In genomic region chr9:115259866-115260265, GRCm38 (mm10) we compare ENCODE assay signal across 32 mouse cellular contexts.
"Had no signal": no experiment of that assay in that cellular context is flagged by ENCODE, and none has a peak within 500 bp of the region (broad histone marks: within the 10 kb centered on the region; RNA-seq: fewer than 3 reads in every experiment).

No protein-coding gene starts in this region.

- H3K4me2 ChIP-seq: limb, embryonic 12.5 days; limb, embryonic 13.5 days; limb, embryonic 15.5 days; liver, embryonic 11.5 days; liver, embryonic 12.5 days; liver, embryonic 13.5 days; liver, embryonic 15.5 days; lung, embryonic 14.5 days; lung, embryonic 15.5 days; midbrain, embryonic 11.5 days; midbrain, embryonic 12.5 days; midbrain, embryonic 13.5 days; midbrain, embryonic 15.5 days; neural tube, embryonic 12.5 days had no signal

- H3K27ac ChIP-seq: limb, embryonic 10.5 days; limb, embryonic 12.5 days; limb, embryonic 13.5 days; limb, embryonic 15.5 days; liver, embryonic 13.5 days; liver, embryonic 14.5 days; liver, embryonic 15.5 days; lung, embryonic 15.5 days; macrophage; midbrain, embryonic 10.5 days; midbrain, embryonic 12.5 days; midbrain, embryonic 13.5 days; midbrain, embryonic 15.5 days; neural tube, embryonic 12.5 days had no signal

- H3K4me3 ChIP-seq: limb, embryonic 10.5 days; limb, embryonic 12.5 days; limb, embryonic 13.5 days; limb, embryonic 15.5 days; liver, embryonic 12.5 days; liver, embryonic 13.5 days; liver, embryonic 15.5 days; lung, embryonic 15.5 days; megakaryocyte, embryonic 14.5 days; midbrain, embryonic 10.5 days; midbrain, embryonic 12.5 days; midbrain, embryonic 13.5 days; midbrain, embryonic 15.5 days; myocyte; neural tube, embryonic 12.5 days had no signal

- H3K27me3 ChIP-seq: limb, embryonic 12.5 days; limb, embryonic 13.5 days; limb, embryonic 15.5 days; liver, embryonic 12.5 days; liver, embryonic 13.5 days; liver, embryonic 15.5 days; lung, embryonic 15.5 days; megakaryocyte, embryonic 14.5 days; midbrain, embryonic 12.5 days; midbrain, embryonic 13.5 days; midbrain, embryonic 15.5 days; neural tube, embryonic 12.5 days had no signal

- H3K9ac ChIP-seq: limb, embryonic 12.5 days; limb, embryonic 13.5 days; limb, embryonic 15.5 days; liver, embryonic 12.5 days; liver, embryonic 13.5 days; liver, embryonic 14.5 days; liver, embryonic 15.5 days; liver, postnatal 0 days; lung, embryonic 14.5 days; lung, embryonic 15.5 days; midbrain, embryonic 12.5 days; midbrain, embryonic 13.5 days; midbrain, embryonic 15.5 days; neural tube, embryonic 12.5 days had no signal

- H3K9me3 ChIP-seq: limb, embryonic 10.5 days; limb, embryonic 12.5 days; limb, embryonic 13.5 days; limb, embryonic 15.5 days; liver, embryonic 12.5 days; liver, embryonic 13.5 days; liver, embryonic 15.5 days; lung, embryonic 15.5 days; megakaryocyte, embryonic 14.5 days; midbrain, embryonic 10.5 days; midbrain, embryonic 12.5 days; midbrain, embryonic 13.5 days; midbrain, embryonic 15.5 days; neural tube, embryonic 12.5 days had no signal

- DNase-seq: left cerebral cortex, postnatal 4 days; liver; liver, embryonic 13.5 days; liver, postnatal 0 days; lung, adult 18-20 months; lung, adult 2 months; lung, embryonic 14.5 days; lung, postnatal 10 days; lung, postnatal 14 days; lung, postnatal 36 days; lung, postnatal 4 days; midbrain, embryonic 14.5 days had no signal

- ATAC-seq: liver, postnatal 0 days; lung, postnatal 0 days; midbrain, embryonic 13.5 days; midbrain, embryonic 15.5 days; midbrain, embryonic 16.5 days had no signal

- H3K4me1 ChIP-seq: lung, embryonic 15.5 days; midbrain, embryonic 10.5 days; midbrain, embryonic 12.5 days; midbrain, embryonic 13.5 days; midbrain, embryonic 15.5 days; neural tube, embryonic 12.5 days had no signal
